28 mouse cellular contexts compared by ENCODE assay signal in genomic region chr3:84382006-84382405, GRCm38 (mm10).
DNase-seq lines count a peak whose midpoint lies in the region; ATAC-seq and TF ChIP-seq lines count a peak whose summit lies in the region.
"Had no signal": no experiment of that assay in that cellular context is flagged by ENCODE, and none has a peak within 500 bp of the region (broad histone marks: within the 10 kb centered on the region; RNA-seq: fewer than 3 reads in every experiment).

No protein-coding gene starts in this region.

- no peaks in the 10 kb centered on the region for H3K36me3 ChIP-seq in midbrain, embryonic 10.5 days
- no peaks in the 10 kb centered on the region for H3K36me3 ChIP-seq in midbrain, postnatal 0 days (ENCODE audit: insufficient read depth, low read length)
- H3K36me3 ChIP-seq in heart, embryonic 12.5 days = no peaks in the 10 kb centered on the region
- no peaks in the 10 kb centered on the region for H3K36me3 ChIP-seq in heart, postnatal 0 days (replicated peaks; ENCODE audit: control insufficient read depth, insufficient read depth, low read length)
- no peaks in the 10 kb centered on the region for H3K36me3 ChIP-seq in liver, embryonic 15.5 days (replicated peaks)
- H3K36me3 ChIP-seq: embryonic facial prominence, embryonic 10.5 days; embryonic facial prominence, embryonic 15.5 days; forebrain, embryonic 12.5 days; intestine, embryonic 15.5 days; limb, embryonic 13.5 days; midbrain, embryonic 15.5 days had no signal

- DNase-seq in midbrain, embryonic 10.5 days (ENCODE audit: low spot score) = no peak
- no peak for DNase-seq in midbrain, postnatal 0 days (ENCODE audit: low spot score)
- peak; percentile 58 for DNase-seq in heart, postnatal 0 days (ENCODE audit: low spot score)
- DNase-seq in B cell, adult 2 months = no peak
- DNase-seq in adrenal gland, adult (ENCODE audit: inconsistent age in 2 of 2, low spot score in 1 of 2) = no peak
- DNase-seq in left cerebral cortex, postnatal 10 days (ENCODE audit: extremely low spot score in 1 of 2, low spot score in 2 of 2) = no peak
- DNase-seq: adrenal gland, adult 8-10 months; cerebellum, adult 2 months; cerebellum, postnatal 14 days; gastrocnemius, postnatal 10 days; kidney, adult 2 months; kidney, postnatal 4 days; layer of hippocampus, adult 9-11 months; lung, adult 18-20 months; right cerebral cortex, postnatal 25 days; thymus, postnatal 14 days had no signal

- H3K27ac ChIP-seq in midbrain, embryonic 10.5 days (replicated peaks) = 0 out of 2 replicates have a peak overlapping the region, but pooled peaks have one; percentile 10
- no peak overlapping the region for H3K27ac ChIP-seq in midbrain, postnatal 0 days (ENCODE audit: low read depth, low read length)
- no peak overlapping the region; the same call in 1 of the 2 replicates for H3K27ac ChIP-seq in heart, embryonic 12.5 days (ENCODE audit: poor library complexity, severe bottlenecking)
- H3K27ac ChIP-seq in heart, postnatal 0 days (ENCODE audit: low read depth) = no peak overlapping the region
- peak overlapping the region; percentile 88; the same call in 1 of the 2 replicates for H3K27ac ChIP-seq in liver, embryonic 15.5 days (replicated peaks)
- H3K27ac ChIP-seq: embryonic facial prominence, embryonic 10.5 days; embryonic facial prominence, embryonic 15.5 days; forebrain, embryonic 12.5 days; hindbrain, postnatal 0 days; intestine, embryonic 15.5 days; limb, embryonic 13.5 days; midbrain, embryonic 15.5 days had no signal

- H3K4me3 ChIP-seq in midbrain, embryonic 10.5 days = no peak overlapping the region
- H3K4me3 ChIP-seq in midbrain, postnatal 0 days (ENCODE audit: low read depth, low read length) = no peak overlapping the region
- H3K4me3 ChIP-seq in heart, embryonic 12.5 days = no peak overlapping the region
- H3K4me3 ChIP-seq in heart, postnatal 0 days (ENCODE audit: low read depth, low read length) = no peak overlapping the region
- no peak overlapping the region for H3K4me3 ChIP-seq in liver, embryonic 15.5 days (replicated peaks)
- H3K4me3 ChIP-seq: embryonic facial prominence, embryonic 10.5 days; embryonic facial prominence, embryonic 15.5 days; forebrain, embryonic 12.5 days; intestine, embryonic 15.5 days; limb, embryonic 13.5 days; midbrain, embryonic 15.5 days had no signal

- no peak overlapping the region for H3K4me2 ChIP-seq in midbrain, postnatal 0 days (ENCODE audit: low read depth, low read length, poor library complexity, severe bottlenecking)
- no peak overlapping the region for H3K4me2 ChIP-seq in heart, embryonic 12.5 days
- H3K4me2 ChIP-seq in heart, postnatal 0 days (ENCODE audit: low read depth, low read length) = no peak overlapping the region
- H3K4me2 ChIP-seq in liver, embryonic 15.5 days = peak overlapping the region; percentile 13; the same call in 1 of the 2 replicates
- H3K4me2 ChIP-seq: embryonic facial prominence, embryonic 15.5 days; forebrain, embryonic 12.5 days; intestine, embryonic 15.5 days; limb, embryonic 13.5 days; midbrain, embryonic 15.5 days had no signal

- ATAC-seq in midbrain, postnatal 0 days (ENCODE audit: low FRiP score) = no peak
- peak; percentile 80 for ATAC-seq in heart, embryonic 12.5 days (ENCODE audit: insufficient number of reproducible peaks, low FRiP score)
- ATAC-seq in heart, postnatal 0 days (ENCODE audit: insufficient read depth, low read depth) = peak; percentile 78
- no peak for ATAC-seq in liver, embryonic 15.5 days (ENCODE audit: insufficient read depth)
- ATAC-seq: activated CD4-positive, CD25-positive, alpha-beta regulatory T cell, adult 4 months; hindbrain, postnatal 0 days; intestine, embryonic 15.5 days; lung, postnatal 0 days; midbrain, embryonic 15.5 days had no signal

- WGBS in midbrain, embryonic 10.5 days = 75% methylated on average over 4 of the region's 4 CpGs
- 77% methylated on average over 4 of the region's 4 CpGs for WGBS in midbrain, postnatal 0 days
- 25% methylated on average over 4 of the region's 4 CpGs for WGBS in heart, embryonic 12.5 days
- 28% methylated on average over 4 of the region's 4 CpGs for WGBS in heart, postnatal 0 days
- WGBS in liver, embryonic 15.5 days (ENCODE audit: insufficient replicate concordance) = 79% methylated on average over 4 of the region's 4 CpGs

- no peak for TF ChIP-seq CTCF in midbrain, postnatal 0 days (IDR thresholded peaks at IDR 0.05)
- no peak for TF ChIP-seq CTCF in heart, postnatal 0 days (IDR thresholded peaks at IDR 0.05; ENCODE audit: low read depth)

- H3K27me3 ChIP-seq in midbrain, embryonic 10.5 days (ENCODE audit: low read depth, poor library complexity, severe bottlenecking) = no peaks in the 10 kb centered on the region; the same call in 1 of the 2 replicates
- H3K27me3 ChIP-seq in midbrain, postnatal 0 days (ENCODE audit: insufficient read depth, low read length) = no peaks in the 10 kb centered on the region
- H3K27me3 ChIP-seq in heart, embryonic 12.5 days (replicated peaks) = peaks cover 34% of the 10 kb centered on the region
- H3K27me3 ChIP-seq in heart, postnatal 0 days (ENCODE audit: control insufficient read depth, insufficient read depth, low read length) = no peaks in the 10 kb centered on the region
- H3K27me3 ChIP-seq in liver, embryonic 15.5 days = no peaks in the 10 kb centered on the region
- H3K27me3 ChIP-seq: CH12.LX; embryonic facial prominence, embryonic 15.5 days; forebrain, embryonic 12.5 days; intestine, embryonic 15.5 days; midbrain, embryonic 15.5 days had no signal

- TF ChIP-seq EP300 in heart, postnatal 0 days (IDR thresholded peaks at IDR 0.05; ENCODE audit: low read depth) = no peak

- H3K9me3 ChIP-seq in midbrain, embryonic 10.5 days (replicated peaks) = no peaks in the 10 kb centered on the region
- no peaks in the 10 kb centered on the region for H3K9me3 ChIP-seq in midbrain, postnatal 0 days (ENCODE audit: low read length)
- no peaks in the 10 kb centered on the region for H3K9me3 ChIP-seq in heart, embryonic 12.5 days (replicated peaks)
- no peaks in the 10 kb centered on the region for H3K9me3 ChIP-seq in heart, postnatal 0 days (replicated peaks; ENCODE audit: control insufficient read depth, low read length)
- H3K9me3 ChIP-seq in liver, embryonic 15.5 days (replicated peaks) = no peaks in the 10 kb centered on the region
- H3K9me3 ChIP-seq: embryonic facial prominence, embryonic 10.5 days; embryonic facial prominence, embryonic 15.5 days; forebrain, embryonic 12.5 days; intestine, embryonic 15.5 days; limb, embryonic 13.5 days; midbrain, embryonic 15.5 days had no signal

- no peak overlapping the region for H3K9ac ChIP-seq in midbrain, postnatal 0 days (replicated peaks; ENCODE audit: low read length, poor library complexity, severe bottlenecking)
- H3K9ac ChIP-seq in heart, embryonic 12.5 days = no peak overlapping the region
- H3K9ac ChIP-seq in heart, postnatal 0 days (replicated peaks; ENCODE audit: low read depth, low read length) = no peak overlapping the region
- H3K9ac ChIP-seq in liver, embryonic 15.5 days = no peak overlapping the region
- H3K9ac ChIP-seq: embryonic facial prominence, embryonic 15.5 days; forebrain, embryonic 12.5 days; intestine, embryonic 15.5 days; limb, embryonic 13.5 days; midbrain, embryonic 15.5 days had no signal

- intact Hi-C loops in left cerebral cortex, postnatal 10 days (cut with DNase I) = no loop called here

- H3K4me1 ChIP-seq in midbrain, embryonic 10.5 days = peaks cover 5% of the 10 kb centered on the region
- H3K4me1 ChIP-seq in midbrain, postnatal 0 days (ENCODE audit: insufficient read depth, low read length) = no peaks in the 10 kb centered on the region
- H3K4me1 ChIP-seq in heart, embryonic 12.5 days (replicated peaks) = peaks cover 36% of the 10 kb centered on the region
- peaks cover 6% of the 10 kb centered on the region; the same call in 1 of the 2 replicates for H3K4me1 ChIP-seq in heart, postnatal 0 days (ENCODE audit: control insufficient read depth, insufficient read depth)
- H3K4me1 ChIP-seq in liver, embryonic 15.5 days (replicated peaks) = peaks cover 60% of the 10 kb centered on the region
- H3K4me1 ChIP-seq: embryonic facial prominence, embryonic 10.5 days; embryonic facial prominence, embryonic 15.5 days; intestine, embryonic 15.5 days; limb, embryonic 13.5 days; midbrain, embryonic 15.5 days had no signal

Comparison
In these comparisons a context has a peak if more than half of its experiments do, and no peak if none do; other contexts are left out.
1. H3K27ac ChIP-seq: peak in midbrain, embryonic 10.5 days (single experiment) and liver, embryonic 15.5 days (single experiment); none in midbrain, postnatal 0 days (single experiment), heart, embryonic 12.5 days (single experiment) and heart, postnatal 0 days (single experiment).
2. ATAC-seq: peak in heart, embryonic 12.5 days (single experiment) and heart, postnatal 0 days (single experiment); none in midbrain, postnatal 0 days (single experiment) and liver, embryonic 15.5 days (single experiment).